Comparison of ENCODE assay signal across 21 mouse cellular contexts in the genomic region with DNA sequence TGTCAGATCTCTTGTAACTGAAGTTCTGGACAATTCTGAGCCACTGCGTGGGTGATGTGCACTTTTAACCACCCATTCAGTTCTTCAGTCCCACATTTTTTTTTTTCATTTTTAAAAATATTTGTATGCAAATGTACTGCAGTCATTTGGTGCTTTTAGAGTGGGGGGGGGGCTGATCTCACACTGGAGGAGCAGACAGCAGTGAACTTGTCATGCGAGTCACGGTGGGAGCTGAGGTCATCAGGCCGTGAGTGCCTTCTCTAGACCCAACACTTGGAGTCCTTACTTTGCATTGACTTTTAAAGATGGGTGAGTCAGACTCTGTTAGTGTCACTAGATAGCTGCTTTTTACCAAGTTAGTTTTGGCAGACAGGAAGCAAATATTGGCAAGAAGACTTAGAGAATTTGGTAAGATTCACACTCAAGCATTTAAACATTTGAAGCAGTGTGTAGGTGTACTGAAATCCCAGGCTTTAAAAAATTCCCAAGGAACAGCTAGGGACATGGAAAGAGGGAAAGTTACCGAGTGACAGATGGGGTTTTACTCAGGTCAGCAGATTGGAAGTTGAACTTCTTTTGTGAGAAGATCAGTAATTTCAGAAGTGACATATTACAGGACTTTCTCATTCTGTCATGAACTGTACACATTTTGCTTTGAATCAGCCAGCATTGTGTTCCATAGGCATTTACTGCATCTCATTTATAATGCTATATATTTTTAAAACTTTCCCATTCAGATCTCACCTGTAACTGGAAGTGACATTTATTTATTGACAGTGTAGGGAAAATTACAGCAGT. TPM values are rescaled to one million over a fixed set of nuclear protein-coding genes. Genes with fewer than 3 reads are reported as not detected.
A peak's percentile ranks its signal among the peaks of the same experiment; 100 is the strongest.
DNase-seq lines count a peak whose midpoint lies in the region; ATAC-seq and TF ChIP-seq lines count a peak whose summit lies in the region.
"Had no signal": no experiment of that assay in that cellular context is flagged by ENCODE, and none has a peak within 500 bp of the region (broad histone marks: within the 10 kb centered on the region; RNA-seq: fewer than 3 reads in every experiment).

No protein-coding gene starts in this region.

- no peaks in the 10 kb centered on the region for H3K27me3 ChIP-seq in forebrain, postnatal 0 days (ENCODE audit: insufficient read depth, low read length)
- H3K27me3 ChIP-seq: heart, embryonic 15.5 days; liver, embryonic 15.5 days; Patski had no signal

- 72% methylated on average over 5 of the region's 5 CpGs for WGBS in forebrain, postnatal 0 days

- no peak overlapping the region for H3K4me2 ChIP-seq in forebrain, postnatal 0 days (ENCODE audit: low read depth)
- H3K4me2 ChIP-seq: heart, embryonic 15.5 days; liver, embryonic 15.5 days; midbrain, embryonic 11.5 days had no signal

- H3K9ac ChIP-seq in forebrain, postnatal 0 days, result no peak overlapping the region
- H3K9ac ChIP-seq: heart, embryonic 15.5 days; liver, embryonic 15.5 days had no signal

- DNase-seq in adrenal gland, adult 2 months, result peak; percentile 63
- DNase-seq in adrenal gland, postnatal 10 days, result no peak
- DNase-seq in 3134 (ENCODE audit: extremely low read depth, insufficient read length, low spot score), result peak; percentile 40
- peak; percentile 39 for DNase-seq in Muller cell, postnatal 12 days (ENCODE audit: inconsistent ontology term)
- no peak for DNase-seq in forebrain, postnatal 0 days
- DNase-seq in urinary bladder, postnatal 36 days (ENCODE audit: low spot score in 2 of 2), result no peak
- DNase-seq in left cerebral cortex, postnatal 36 days (ENCODE audit: low spot score in 2 of 2), result no peak
- DNase-seq: cerebellum, adult 9-10 months; embryo, embryonic 11 days; gastrocnemius, postnatal 36 days; kidney, postnatal 4 days; layer of hippocampus, postnatal 36 days; lung, postnatal 14 days had no signal

- 0 out of 2 replicates have a peak, but pooled peaks have one; percentile 42 for ATAC-seq in monocyte, adult 5-6 weeks (replicated peaks; ENCODE audit: insufficient number of reproducible peaks, low FRiP score, low TSS enrichment, poor library complexity, severe bottlenecking)
- ATAC-seq in forebrain, postnatal 0 days, result no peak
- ATAC-seq: intestine, embryonic 16.5 days; Patski had no signal

- H3K27ac ChIP-seq in forebrain, postnatal 0 days (ENCODE audit: low read depth, low read length), result no peak overlapping the region
- H3K27ac ChIP-seq: heart, embryonic 15.5 days; limb, embryonic 10.5 days; liver, embryonic 15.5 days had no signal

- no peaks in the 10 kb centered on the region for H3K9me3 ChIP-seq in forebrain, postnatal 0 days (ENCODE audit: low read length)
- H3K9me3 ChIP-seq: heart, embryonic 15.5 days; limb, embryonic 10.5 days; liver, embryonic 15.5 days had no signal

- no peak for TF ChIP-seq CTCF in forebrain, postnatal 0 days (IDR thresholded peaks at IDR 0.05; ENCODE audit: low read depth)

- intact Hi-C loops in left cerebral cortex, postnatal 36 days (cut with DNase I), result no loop called here

- H3K4me1 ChIP-seq in forebrain, postnatal 0 days (ENCODE audit: insufficient read depth), result peaks cover 7% of the 10 kb centered on the region; the same call in 1 of the 2 replicates

- H3K4me3 ChIP-seq in forebrain, postnatal 0 days (ENCODE audit: low read depth, low read length), result no peak overlapping the region
- H3K4me3 ChIP-seq: erythroblast, embryonic 14.5 days; heart, embryonic 15.5 days; limb, embryonic 10.5 days; liver, embryonic 15.5 days had no signal

- no peaks in the 10 kb centered on the region for H3K36me3 ChIP-seq in forebrain, postnatal 0 days (ENCODE audit: insufficient read depth)
- H3K36me3 ChIP-seq: heart, embryonic 15.5 days; liver, embryonic 15.5 days had no signal

RNA-seq across cellular contexts. Expression of a gene that starts 41.7 kb away (rescaled TPM):
- 10 to 100 TPM; 22.7 to 47.1 TPM for total RNA-seq in adrenal gland, adult 2 months (2021)
- polyA plus RNA-seq in adrenal gland, adult 2 months (2012; rRNA removed), result 5.5 and 6.3 TPM in 2 replicates
- 10 to 100 TPM; 45.0 to 60.1 TPM for total RNA-seq in adrenal gland, postnatal 10 days (2021)
- total RNA-seq in monocyte, adult 5-6 weeks (2017), result 77.6 to 103 TPM (median 102 TPM) in 3 replicates
- 20.2 and 22.2 TPM in 2 replicates for total RNA-seq in forebrain, postnatal 0 days (2014; rRNA removed)
- polyA plus RNA-seq in forebrain, postnatal 0 days (2015; fragmentation: Nextera tagmentation; extraction: Ambion mirVana), result 8.9 and 16.5 TPM in 2 replicates
- total RNA-seq in left cerebral cortex, postnatal 36 days (2021), result 10 to 100 TPM; 32.3 to 40.7 TPM

Comparison
In these comparisons a context has a peak if more than half of its experiments do, and no peak if none do; other contexts are left out.
1. DNase-seq: peak in adrenal gland, adult 2 months (single experiment), 3134 (single experiment) and Muller cell, postnatal 12 days (single experiment); none in adrenal gland, postnatal 10 days (single experiment), forebrain, postnatal 0 days (single experiment), urinary bladder, postnatal 36 days (0 of 2) and left cerebral cortex, postnatal 36 days (0 of 2).